Mouse (Mus musculus) activated CD4-positive, CD25-positive, alpha-beta regulatory T cell (primary cell): ENCODE data around the gene Alg13. TPM values are rescaled to one million over a fixed set of nuclear protein-coding genes. Genes with fewer than 3 reads are reported as not detected.

Experiments
- polyA plus RNA-seq, 2 experiments: library from polyadenylated mRNA; unstranded; fragments of 100-300 nt; shearing (Covaris generic); gene quantifications; one replicate each; pipeline ENCODE4 v1.2.1; 2017

Alg13 gene
- 10 to 100 TPM; 12.2 to 12.3 TPM for polyA plus RNA-seq

GRCm38 (mm10) chrX:144317548-144318163 lies at the start of gene Alg13:
TSS of gene Alg13 (plus strand) at chrX:144317804.

Other genes starting within 250 kb of the Alg13 start
- not detected for gene A730046J19Rik, start 164.1 kb upstream of the Alg13 start, polyA plus RNA-seq
- gene Trpc5os, start 138.8 kb downstream of the Alg13 start, polyA plus RNA-seq, result under 1 TPM in 1 of 2 experiments, not detected in 1; 0.07 TPM